In genomic region chr3:115682328-115683088, GRCm38 (mm10) we compare ENCODE assay signal across 9 mouse cellular contexts. TPM values are rescaled to one million over a fixed set of nuclear protein-coding genes. Genes with fewer than 3 reads are reported as not detected.
A peak's percentile ranks its signal among the peaks of the same experiment; 100 is the strongest.
DNase-seq lines count a peak whose midpoint lies in the region; ATAC-seq and TF ChIP-seq lines count a peak whose summit lies in the region.
"Had no signal": no experiment of that assay in that cellular context is flagged by ENCODE, and none has a peak within 500 bp of the region (broad histone marks: within the 10 kb centered on the region; RNA-seq: fewer than 3 reads in every experiment).

No protein-coding gene starts in this region.

- H3K9ac ChIP-seq in heart, embryonic 15.5 days = no peak overlapping the region
- no peak overlapping the region for H3K9ac ChIP-seq in lung, embryonic 14.5 days
- no peak overlapping the region for H3K9ac ChIP-seq in stomach, postnatal 0 days (ENCODE audit: low read length)
- H3K9ac ChIP-seq: embryonic facial prominence, embryonic 12.5 days had no signal

- ATAC-seq in heart, embryonic 15.5 days (replicated peaks; ENCODE audit: insufficient number of reproducible peaks, insufficient read depth, low FRiP score, low read depth) = no peak
- no peak for ATAC-seq in lung, embryonic 14.5 days (ENCODE audit: insufficient read depth)
- ATAC-seq in stomach, postnatal 0 days (ENCODE audit: low FRiP score, low TSS enrichment) = no peak

- H3K27me3 ChIP-seq in heart, embryonic 15.5 days = no peaks in the 10 kb centered on the region
- no peaks in the 10 kb centered on the region for H3K27me3 ChIP-seq in lung, embryonic 14.5 days (ENCODE audit: insufficient read depth, low read length)
- H3K27me3 ChIP-seq in stomach, postnatal 0 days (ENCODE audit: control insufficient read depth, insufficient read depth, low read length) = no peaks in the 10 kb centered on the region
- H3K27me3 ChIP-seq: embryonic facial prominence, embryonic 12.5 days had no signal

- intact Hi-C loops in left cerebral cortex, postnatal 36 days (cut with DNase I) = no loop called here

- no peak overlapping the region for H3K4me3 ChIP-seq in heart, embryonic 15.5 days
- no peak overlapping the region for H3K4me3 ChIP-seq in lung, embryonic 14.5 days (ENCODE audit: low read depth, low read length)
- no peak overlapping the region for H3K4me3 ChIP-seq in stomach, postnatal 0 days (ENCODE audit: low read depth, low read length)
- H3K4me3 ChIP-seq: embryonic facial prominence, embryonic 12.5 days had no signal

- DNase-seq in adrenal gland, adult (ENCODE audit: inconsistent age in 2 of 2, low spot score in 1 of 2) = peak; percentile 28 to 52
- no peak for DNase-seq in adrenal gland, postnatal 4 days (ENCODE audit: low spot score in 2 of 2)
- DNase-seq in lung, embryonic 14.5 days = peak; percentile 59
- DNase-seq in stomach, postnatal 0 days (ENCODE audit: low spot score) = no peak
- no peak for DNase-seq in cerebellum, adult 8-10 months
- no peak for DNase-seq in left cerebral cortex, postnatal 36 days (ENCODE audit: low spot score in 2 of 2)
- DNase-seq in cerebellum, adult 9-11 months = no peak

- TF ChIP-seq EP300 in stomach, postnatal 0 days (optimal IDR thresholded peaks at IDR 0.05) = no peak

- TF ChIP-seq CTCF in lung, embryonic 14.5 days (IDR thresholded peaks at IDR 0.05; ENCODE audit: low read depth) = no peak
- no peak for TF ChIP-seq CTCF in stomach, postnatal 0 days (IDR thresholded peaks at IDR 0.05; ENCODE audit: low read depth)

- H3K4me2 ChIP-seq in heart, embryonic 15.5 days = no peak overlapping the region
- no peak overlapping the region for H3K4me2 ChIP-seq in lung, embryonic 14.5 days
- H3K4me2 ChIP-seq in stomach, postnatal 0 days (replicated peaks; ENCODE audit: low read depth) = no peak overlapping the region
- H3K4me2 ChIP-seq: embryonic facial prominence, embryonic 12.5 days had no signal

- no peaks in the 10 kb centered on the region for H3K9me3 ChIP-seq in heart, embryonic 15.5 days (replicated peaks)
- H3K9me3 ChIP-seq in lung, embryonic 14.5 days (ENCODE audit: low read depth, low read length) = no peaks in the 10 kb centered on the region
- no peaks in the 10 kb centered on the region for H3K9me3 ChIP-seq in stomach, postnatal 0 days (ENCODE audit: control insufficient read depth, low read length)
- H3K9me3 ChIP-seq: embryonic facial prominence, embryonic 12.5 days had no signal

- WGBS in heart, embryonic 15.5 days = 69% methylated on average over 14 of the region's 14 CpGs
- WGBS in lung, embryonic 14.5 days = 60% methylated on average over 14 of the region's 14 CpGs
- 67% methylated on average over 14 of the region's 14 CpGs for WGBS in stomach, postnatal 0 days

- H3K4me1 ChIP-seq in heart, embryonic 15.5 days (replicated peaks) = peaks cover 9% of the 10 kb centered on the region; the same call in 1 of the 2 replicates
- H3K4me1 ChIP-seq in lung, embryonic 14.5 days (ENCODE audit: insufficient read depth) = no peaks in the 10 kb centered on the region
- H3K4me1 ChIP-seq in stomach, postnatal 0 days (replicated peaks; ENCODE audit: control insufficient read depth, insufficient read depth) = no peaks in the 10 kb centered on the region
- H3K4me1 ChIP-seq: embryonic facial prominence, embryonic 12.5 days had no signal

- 0 out of 2 replicates have a peak overlapping the region, but pooled peaks have one; percentile 16 for H3K27ac ChIP-seq in heart, embryonic 15.5 days
- H3K27ac ChIP-seq in lung, embryonic 14.5 days (ENCODE audit: low read depth) = no peak overlapping the region
- H3K27ac ChIP-seq in stomach, postnatal 0 days (replicated peaks) = 0 out of 2 replicates have a peak overlapping the region, but pooled peaks have one; percentile 13
- H3K27ac ChIP-seq: embryonic facial prominence, embryonic 12.5 days had no signal

- no peaks in the 10 kb centered on the region for H3K36me3 ChIP-seq in heart, embryonic 15.5 days
- no peaks in the 10 kb centered on the region for H3K36me3 ChIP-seq in lung, embryonic 14.5 days (ENCODE audit: insufficient read depth)
- H3K36me3 ChIP-seq in stomach, postnatal 0 days (ENCODE audit: control insufficient read depth, insufficient read depth, low read length) = no peaks in the 10 kb centered on the region
- H3K36me3 ChIP-seq: embryonic facial prominence, embryonic 12.5 days had no signal

RNA-seq across cellular contexts. Expression of gene S1pr1, which starts 32.4 kb away (rescaled TPM):
- 10 to 100 TPM; 25.4 to 25.8 TPM for total RNA-seq in adrenal gland, postnatal 4 days (2021)
- 75.5 and 85.4 TPM in 2 replicates for polyA plus RNA-seq in heart, embryonic 15.5 days (2015; fragmentation: Nextera tagmentation; extraction: Ambion mirVana)
- 20.5 and 21.2 TPM in 2 replicates for polyA plus RNA-seq in lung, embryonic 14.5 days (2014; fragmentation: Nextera tagmentation; extraction: Ambion mirVana)
- polyA plus RNA-seq in stomach, postnatal 0 days (2015; fragmentation: Nextera tagmentation; extraction: Ambion mirVana) = 6.6 and 6.7 TPM in 2 replicates
- 100 to 1,000 TPM in 1 of 2 experiments, 10 to 100 TPM in 1; 87.4 to 104 TPM for total RNA-seq in left cerebral cortex, postnatal 36 days (2021)

Comparison
In these comparisons a context has a peak if more than half of its experiments do, and no peak if none do; other contexts are left out.
1. DNase-seq: peak in adrenal gland, adult (2 of 2) and lung, embryonic 14.5 days (single experiment); none in adrenal gland, postnatal 4 days (0 of 2), stomach, postnatal 0 days (single experiment), cerebellum, adult 8-10 months (single experiment), left cerebral cortex, postnatal 36 days (0 of 2) and cerebellum, adult 9-11 months (single experiment).